Mouse (Mus musculus): Measurements from ENCODE around the gene S100a2.

The S100a2 gene

DNA sequence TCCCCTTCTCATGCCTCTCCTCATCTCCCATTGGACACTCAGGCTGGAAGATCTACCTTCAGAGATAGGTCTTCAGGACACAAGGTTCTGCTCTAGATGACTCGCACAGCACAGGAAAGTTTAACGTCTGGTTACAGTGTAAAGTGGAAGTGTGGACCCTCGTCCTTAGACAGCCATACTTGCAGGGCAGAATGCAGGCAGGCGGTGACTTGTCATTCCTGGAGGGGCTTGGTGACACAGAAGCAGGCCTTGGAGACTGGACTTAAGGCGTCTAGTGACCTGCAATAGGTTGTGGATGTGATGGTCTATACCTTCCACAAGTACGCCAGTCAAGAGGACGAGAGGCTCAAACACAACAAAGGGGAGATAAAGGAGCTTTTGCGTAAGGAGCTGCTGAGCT is at the start of gene S100a2:
S100a2 (plus strand) TSS at position 301 of the 400 bp plus-strand sequence.
- Histone ChIP-seq H3K27me3 (ENCODE audit: insufficient read depth, low read length) (0 out of 2 replicates have a peak, but pooled peaks cover 2% of the 10 kb centered on the region), H3K4me3 (replicated peaks; ENCODE audit: low read length) (no peak within 1 kb of the TSS), H3K36me3 (ENCODE audit: insufficient read depth, low read length) (no peaks in the 10 kb centered on the region), H3K9me3 (ENCODE audit: low read length) (peaks cover 4% of the 10 kb centered on the region; the same call in 1 of the 2 replicates), H3K4me1 (replicated peaks; ENCODE audit: low read depth, low read length) (peaks cover 46% of the 10 kb centered on the region)
- no peak for TF ChIP-seq NANOG (IDR thresholded peaks at IDR 0.05; ENCODE audit: borderline replicate concordance, low read length)
- no peak for TF ChIP-seq CTCF (conservative IDR thresholded peaks at IDR 0.05; ENCODE audit: low read length)
- TF ChIP-seq POU5F1 (IDR thresholded peaks at IDR 0.05; ENCODE audit: borderline replicate concordance, low read length), result no peak

DNA sequence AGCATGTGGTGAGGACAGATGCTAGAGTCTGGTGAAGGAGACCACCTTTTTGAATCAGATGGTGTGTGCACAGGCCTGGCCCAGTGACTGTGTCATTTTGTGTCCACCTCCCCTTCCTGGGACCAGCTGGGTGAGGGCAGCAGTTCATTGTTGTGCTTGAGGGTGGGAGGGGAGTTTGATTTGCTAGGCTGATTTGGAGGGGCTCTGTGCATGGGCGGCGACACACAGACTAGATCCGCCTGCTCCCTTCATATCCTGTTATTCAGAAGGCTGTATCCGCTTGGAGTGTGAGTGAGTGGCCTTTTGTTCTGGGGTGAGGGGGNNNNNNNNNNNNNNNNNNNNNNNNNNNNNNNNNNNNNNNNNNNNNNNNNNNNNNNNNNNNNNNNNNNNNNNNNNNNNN is 49.1 kb upstream of the S100a2 start:
- Histone ChIP-seq H3K27me3 (ENCODE audit: insufficient read depth, low read length) (peaks cover 33% of the 10 kb centered on the region), H3K36me3 (ENCODE audit: insufficient read depth, low read length) (no peaks in the 10 kb centered on the region), H3K4me1 (replicated peaks; ENCODE audit: low read depth, low read length) (peaks cover 57% of the 10 kb centered on the region), H3K4me3 (replicated peaks; ENCODE audit: low read length) (peak overlapping the region; percentile 53), H3K9me3 (ENCODE audit: low read length) (no peaks in the 10 kb centered on the region)
- TF ChIP-seq CTCF (conservative IDR thresholded peaks at IDR 0.05; ENCODE audit: low read length) (no peak), NANOG (IDR thresholded peaks at IDR 0.05; ENCODE audit: borderline replicate concordance, low read length) (no peak), POU5F1 (IDR thresholded peaks at IDR 0.05; ENCODE audit: borderline replicate concordance, low read length) (no peak)

DNA sequence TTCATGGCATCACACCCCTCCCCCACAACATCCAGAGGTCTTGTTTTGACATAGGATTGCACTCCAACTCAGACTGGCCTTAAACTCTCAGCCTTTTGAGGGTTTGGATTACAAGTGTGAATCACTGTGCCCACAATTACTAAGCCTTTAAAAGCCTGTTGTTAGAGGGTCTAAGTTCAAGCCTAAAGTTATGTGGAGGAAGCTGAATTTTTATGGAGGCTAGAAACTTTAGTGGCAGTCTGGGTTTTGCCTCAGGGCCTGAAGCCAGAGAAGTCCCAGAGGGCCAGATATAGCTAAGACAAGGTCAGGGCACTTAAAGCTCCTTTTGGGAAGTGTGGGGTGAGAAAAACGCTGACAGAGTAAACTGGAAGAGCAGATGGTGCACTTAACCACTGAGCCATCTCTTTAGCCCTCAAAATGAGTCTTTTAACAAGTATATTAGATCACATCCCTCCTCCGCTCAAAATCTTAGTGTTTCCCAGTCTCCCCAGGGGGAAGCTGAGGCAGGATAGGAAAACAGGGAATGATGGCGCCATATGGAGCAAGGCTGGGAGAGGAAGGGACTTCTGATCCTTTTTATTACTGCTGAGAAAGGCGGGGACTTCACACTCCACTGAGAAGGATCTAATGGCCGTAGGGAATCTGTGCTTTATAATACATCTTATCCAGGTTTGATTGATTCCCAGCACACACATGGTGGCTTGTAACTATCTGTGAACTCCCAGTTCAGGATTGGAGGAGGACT is 40.2 kb upstream of the S100a2 start:
- peaks cover 8% of the 10 kb centered on the region; the same call in 1 of the 2 replicates for H3K4me1 ChIP-seq (replicated peaks; ENCODE audit: low read depth, low read length)

DNA sequence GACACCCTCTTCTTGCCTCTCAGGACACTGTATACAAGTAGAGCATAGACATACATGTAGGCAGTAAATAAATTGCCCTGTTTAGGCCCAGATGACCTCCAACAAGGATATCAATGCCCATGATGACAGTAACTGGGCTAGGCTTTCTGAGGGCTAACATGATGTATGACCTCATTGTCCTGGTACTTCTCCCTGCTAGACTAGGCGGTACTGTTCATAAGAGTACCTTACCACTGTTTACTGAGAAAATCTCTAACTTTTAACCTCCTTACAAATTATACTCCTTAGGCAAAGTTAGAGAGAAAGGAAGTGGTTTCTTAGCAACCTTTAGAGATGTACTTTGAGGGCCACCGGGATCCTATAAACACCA is 39.6 kb upstream of the S100a2 start:
- no peaks in the 10 kb centered on the region for H3K9me3 ChIP-seq (ENCODE audit: low read length)
- no peaks in the 10 kb centered on the region for H3K36me3 ChIP-seq (ENCODE audit: insufficient read depth, low read length)
- TF ChIP-seq NANOG (IDR thresholded peaks at IDR 0.05; ENCODE audit: borderline replicate concordance, low read length) (no peak), CTCF (conservative IDR thresholded peaks at IDR 0.05; ENCODE audit: low read length) (no peak), POU5F1 (IDR thresholded peaks at IDR 0.05; ENCODE audit: borderline replicate concordance, low read length) (no peak)
- no peak overlapping the region for H3K4me3 ChIP-seq (replicated peaks; ENCODE audit: low read length)
- peaks cover 8% of the 10 kb centered on the region; the same call in 1 of the 2 replicates for H3K4me1 ChIP-seq (replicated peaks; ENCODE audit: low read depth, low read length)
- no peaks in the 10 kb centered on the region for H3K27me3 ChIP-seq (ENCODE audit: insufficient read depth, low read length)

More for the DNA sequence above, 40.2 kb upstream of the S100a2 start:
- Histone ChIP-seq H3K9me3 (ENCODE audit: low read length) (no peaks in the 10 kb centered on the region), H3K4me3 (replicated peaks; ENCODE audit: low read length) (no peak overlapping the region), H3K36me3 (ENCODE audit: insufficient read depth, low read length) (no peaks in the 10 kb centered on the region), H3K27me3 (ENCODE audit: insufficient read depth, low read length) (peaks cover 2% of the 10 kb centered on the region; the same call in 1 of the 2 replicates)
- TF ChIP-seq CTCF (conservative IDR thresholded peaks at IDR 0.05; ENCODE audit: low read length), result no peak
- no peak for TF ChIP-seq POU5F1 (IDR thresholded peaks at IDR 0.05; ENCODE audit: borderline replicate concordance, low read length)
- TF ChIP-seq NANOG (IDR thresholded peaks at IDR 0.05; ENCODE audit: borderline replicate concordance, low read length), result no peak

DNA sequence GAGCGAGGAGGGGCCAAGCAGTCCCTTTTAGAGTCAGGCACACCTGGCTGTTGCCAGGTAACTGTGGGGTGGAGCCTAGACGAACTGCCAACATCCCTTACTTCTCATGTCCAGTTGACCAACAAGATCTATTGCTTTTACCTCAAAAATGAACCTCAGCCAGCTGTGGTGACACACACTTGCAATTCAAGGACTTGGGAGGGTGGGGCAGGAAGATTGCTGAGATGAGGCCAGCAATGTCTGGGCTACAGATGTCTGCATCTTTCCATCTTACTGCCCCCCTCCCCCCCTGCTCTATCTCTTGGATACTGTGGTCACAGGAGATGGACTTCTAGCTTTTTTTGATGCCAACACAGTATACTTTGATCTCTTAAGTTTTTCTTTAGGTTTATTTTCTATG is 37.8 kb upstream of the S100a2 start:
- H3K4me1 ChIP-seq (replicated peaks; ENCODE audit: low read depth, low read length), result peaks cover 14% of the 10 kb centered on the region
- H3K36me3 ChIP-seq (ENCODE audit: insufficient read depth, low read length), result no peaks in the 10 kb centered on the region
- H3K4me3 ChIP-seq (replicated peaks; ENCODE audit: low read length), result no peak overlapping the region
- TF ChIP-seq POU5F1 (IDR thresholded peaks at IDR 0.05; ENCODE audit: borderline replicate concordance, low read length), result no peak
- no peak for TF ChIP-seq CTCF (conservative IDR thresholded peaks at IDR 0.05; ENCODE audit: low read length)
- no peak for TF ChIP-seq NANOG (IDR thresholded peaks at IDR 0.05; ENCODE audit: borderline replicate concordance, low read length)
- H3K27me3 ChIP-seq (ENCODE audit: insufficient read depth, low read length), result no peaks in the 10 kb centered on the region
- no peaks in the 10 kb centered on the region for H3K9me3 ChIP-seq (ENCODE audit: low read length)

DNA sequence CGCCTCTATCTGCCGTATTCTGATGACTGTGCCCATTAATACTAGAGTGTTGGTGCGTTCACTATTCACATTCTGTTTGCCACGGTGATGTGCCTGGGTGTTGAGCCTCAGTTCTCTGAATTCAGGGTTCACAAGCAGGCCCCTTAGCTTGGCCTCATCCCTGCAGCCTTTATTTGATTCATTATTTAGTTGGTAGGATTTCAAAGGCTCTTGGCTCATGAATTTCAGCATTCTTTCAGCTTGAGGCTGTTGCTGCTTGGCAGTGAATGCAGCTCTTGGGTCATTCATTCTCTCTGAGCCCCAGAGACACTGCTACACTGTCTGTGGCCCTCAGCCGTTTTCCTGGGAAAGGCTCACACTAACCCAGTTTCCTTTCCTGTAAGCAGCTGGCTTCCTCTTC is 34.1 kb upstream of the S100a2 start:
- H3K27me3 ChIP-seq (ENCODE audit: insufficient read depth, low read length), result no peaks in the 10 kb centered on the region
- no peaks in the 10 kb centered on the region for H3K36me3 ChIP-seq (ENCODE audit: insufficient read depth, low read length)
- no peak overlapping the region for H3K4me3 ChIP-seq (replicated peaks; ENCODE audit: low read length)
- peaks cover 8% of the 10 kb centered on the region for H3K4me1 ChIP-seq (replicated peaks; ENCODE audit: low read depth, low read length)
- H3K9me3 ChIP-seq (ENCODE audit: low read length), result no peaks in the 10 kb centered on the region
- no peak for TF ChIP-seq POU5F1 (IDR thresholded peaks at IDR 0.05; ENCODE audit: borderline replicate concordance, low read length)
- no peak for TF ChIP-seq NANOG (IDR thresholded peaks at IDR 0.05; ENCODE audit: borderline replicate concordance, low read length)
- TF ChIP-seq CTCF (conservative IDR thresholded peaks at IDR 0.05; ENCODE audit: low read length), result no peak

DNA sequence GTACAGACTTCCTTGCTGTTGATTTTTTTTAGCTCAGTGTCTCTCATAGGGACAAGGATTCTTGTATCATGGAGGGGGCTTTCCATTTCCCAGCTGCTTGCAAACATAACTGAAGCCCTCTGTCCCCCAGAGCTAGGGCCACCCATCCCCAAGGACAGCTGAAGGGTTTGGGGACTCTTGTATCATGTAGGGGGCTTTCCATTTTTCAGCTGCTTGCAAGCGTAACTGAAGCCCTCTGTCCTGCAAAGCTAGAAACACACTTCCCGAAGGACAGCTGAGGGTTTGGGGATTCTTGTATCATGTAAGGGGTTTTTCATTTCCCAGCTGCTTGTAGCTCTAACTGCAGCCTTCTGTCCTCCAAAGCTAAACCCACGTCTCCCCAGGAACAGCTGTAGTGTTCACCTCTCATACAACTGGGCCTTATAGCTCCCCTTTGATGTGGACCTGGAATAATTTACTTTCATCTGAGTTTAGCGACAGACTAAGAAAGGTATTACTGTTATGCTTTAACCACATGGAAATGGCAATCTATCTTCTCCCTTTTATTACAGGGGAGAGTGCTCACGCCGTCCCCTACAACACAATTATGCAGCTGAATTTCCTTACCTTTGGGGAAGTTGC is 29.9 kb upstream of the S100a2 start, which contains the start of gene S100a3:
S100a3 (plus strand) TSS at position 571 of the 621 bp plus-strand sequence.
- H3K4me1 ChIP-seq (replicated peaks; ENCODE audit: low read depth, low read length), result peaks cover 8% of the 10 kb centered on the region
- no peaks in the 10 kb centered on the region for H3K36me3 ChIP-seq (ENCODE audit: insufficient read depth, low read length)
- H3K9me3 ChIP-seq (ENCODE audit: low read length), result no peaks in the 10 kb centered on the region
- no peak for TF ChIP-seq NANOG (IDR thresholded peaks at IDR 0.05; ENCODE audit: borderline replicate concordance, low read length)
- TF ChIP-seq CTCF (conservative IDR thresholded peaks at IDR 0.05; ENCODE audit: low read length), result no peak
- H3K4me3 ChIP-seq (replicated peaks; ENCODE audit: low read length), result no peak within 1 kb of the TSS
- 0 out of 2 replicates have a peak, but pooled peaks cover 3% of the 10 kb centered on the region for H3K27me3 ChIP-seq (ENCODE audit: insufficient read depth, low read length)

DNA sequence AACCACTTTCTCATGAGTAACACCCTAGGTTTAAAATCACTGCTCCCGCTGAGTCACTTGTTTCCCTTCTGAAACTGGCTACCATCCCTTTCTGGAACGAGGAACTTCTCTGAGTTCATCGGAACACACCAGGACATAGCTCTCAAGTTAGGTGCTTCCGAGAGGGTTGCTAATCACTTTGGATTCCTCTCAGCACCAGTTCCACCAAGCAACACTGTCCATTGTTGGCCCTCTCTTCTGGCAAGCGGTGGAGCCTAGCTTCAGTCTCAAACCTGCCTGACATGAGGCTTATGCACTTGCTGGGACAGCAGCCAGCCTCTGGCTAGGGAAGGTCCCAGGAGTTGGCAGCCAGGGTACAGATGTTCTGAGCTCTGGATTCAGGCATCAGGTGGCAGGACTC is 15.4 kb upstream of the S100a2 start:
- Histone ChIP-seq H3K4me3 (replicated peaks; ENCODE audit: low read length) (no peak overlapping the region), H3K4me1 (replicated peaks; ENCODE audit: low read depth, low read length) (no peaks in the 10 kb centered on the region), H3K9me3 (ENCODE audit: low read length) (no peaks in the 10 kb centered on the region), H3K36me3 (ENCODE audit: insufficient read depth, low read length) (no peaks in the 10 kb centered on the region), H3K27me3 (ENCODE audit: insufficient read depth, low read length) (0 out of 2 replicates have a peak, but pooled peaks cover 1% of the 10 kb centered on the region)
- TF ChIP-seq CTCF (conservative IDR thresholded peaks at IDR 0.05; ENCODE audit: low read length) (no peak), NANOG (IDR thresholded peaks at IDR 0.05; ENCODE audit: borderline replicate concordance, low read length) (no peak), POU5F1 (IDR thresholded peaks at IDR 0.05; ENCODE audit: borderline replicate concordance, low read length) (no peak)

Data from E14TG2a.4 (cell line).